Mouse (Mus musculus): ENCODE measurements at regions not wholly inside any gene's neighbourhood (a gene's known extent, or its start where the extent isn't known, plus 50 kb on each side); places are given as distances from the start of the nearest gene placed in this dataset.

DNA sequence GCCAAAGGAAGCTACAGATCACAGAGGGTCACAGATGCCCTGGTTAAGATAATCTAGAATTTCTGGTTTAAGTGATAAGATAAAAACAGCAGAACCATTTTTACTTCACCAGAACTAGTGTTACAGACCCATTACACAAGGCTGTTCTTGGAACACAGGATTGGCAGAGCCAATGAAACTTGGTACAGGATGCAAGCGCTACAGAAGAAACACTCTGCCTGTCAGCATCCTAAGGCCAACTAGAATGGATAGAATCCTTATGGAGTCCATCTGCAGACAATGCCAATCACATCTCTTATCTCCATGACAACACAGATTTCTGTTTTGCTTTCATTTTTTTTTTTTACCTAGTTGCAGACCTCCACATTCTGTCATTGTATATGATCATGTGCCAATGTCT lies 759.4 kb upstream of the Stxbp6 start:
- H3K9me3 ChIP-seq = no peaks in the 10 kb centered on the region
- no peak overlapping the region for H3K9ac ChIP-seq
- no peak overlapping the region for H3K4me3 ChIP-seq
- H3K4me1 ChIP-seq = peaks cover 7% of the 10 kb centered on the region; the same call in 1 of the 2 replicates
- WGBS = 67% methylated on average over 1 of the region's 1 CpGs
- ATAC-seq (ENCODE audit: insufficient number of reproducible peaks, insufficient read depth, low FRiP score, low TSS enrichment) = no peak
- no peaks in the 10 kb centered on the region for H3K27me3 ChIP-seq
- H3K36me3 ChIP-seq = no peaks in the 10 kb centered on the region
- no peak overlapping the region for H3K4me2 ChIP-seq (replicated peaks)
- H3K27ac ChIP-seq = no peak overlapping the region

DNA sequence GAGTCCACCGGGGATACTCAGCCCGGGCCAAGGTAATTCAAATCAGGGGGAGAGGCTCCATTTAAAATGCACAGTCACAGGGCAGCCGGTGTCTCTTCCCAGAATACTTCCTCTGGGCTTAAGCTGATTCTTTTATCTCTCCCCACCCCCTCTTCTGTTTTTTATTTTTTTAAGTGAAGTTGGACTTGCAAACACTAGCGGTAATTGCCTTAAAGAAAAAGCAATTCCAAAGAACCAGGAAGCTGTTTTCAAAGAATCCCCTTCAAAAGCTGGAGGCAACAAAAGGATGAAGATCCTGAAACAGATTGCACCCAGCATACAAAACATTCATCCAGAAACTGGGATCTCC lies 758.9 kb upstream of the Stxbp6 start:
- 6% methylated on average over 4 of the region's 4 CpGs for WGBS
- Histone ChIP-seq H3K4me2 (replicated peaks) (no peak overlapping the region), H3K9me3 (no peaks in the 10 kb centered on the region), H3K27me3 (no peaks in the 10 kb centered on the region), H3K9ac (no peak overlapping the region), H3K36me3 (no peaks in the 10 kb centered on the region), H3K4me1 (peaks cover 7% of the 10 kb centered on the region; the same call in 1 of the 2 replicates), H3K27ac (no peak overlapping the region), H3K4me3 (no peak overlapping the region)
- no peak for ATAC-seq (ENCODE audit: insufficient number of reproducible peaks, insufficient read depth, low FRiP score, low TSS enrichment)

GRCm38 (mm10) chr12:45832671-45833413 lies 758.3 kb upstream of the Stxbp6 start:
- H3K27me3 ChIP-seq = no peaks in the 10 kb centered on the region
- no peak overlapping the region for H3K4me3 ChIP-seq
- H3K4me2 ChIP-seq (replicated peaks) = peak overlapping the region; percentile 17; the same call in 1 of the 2 replicates
- peaks cover 7% of the 10 kb centered on the region; the same call in 1 of the 2 replicates for H3K4me1 ChIP-seq
- H3K36me3 ChIP-seq = no peaks in the 10 kb centered on the region
- H3K9ac ChIP-seq = no peak overlapping the region
- H3K27ac ChIP-seq = no peak overlapping the region
- H3K9me3 ChIP-seq = no peaks in the 10 kb centered on the region
- ATAC-seq (ENCODE audit: insufficient number of reproducible peaks, insufficient read depth, low FRiP score, low TSS enrichment) = no peak
- 26% methylated on average over 9 of the region's 9 CpGs for WGBS

GRCm38 (mm10) chr12:45824861-45825260 lies 750.4 kb upstream of the Stxbp6 start:
- H3K36me3 ChIP-seq = no peaks in the 10 kb centered on the region
- H3K4me2 ChIP-seq (replicated peaks) = no peak overlapping the region
- no peak overlapping the region for H3K27ac ChIP-seq
- H3K4me1 ChIP-seq = no peaks in the 10 kb centered on the region
- no peak overlapping the region for H3K4me3 ChIP-seq
- H3K27me3 ChIP-seq = no peaks in the 10 kb centered on the region
- no peaks in the 10 kb centered on the region for H3K9me3 ChIP-seq
- H3K9ac ChIP-seq = no peak overlapping the region
- no peak for ATAC-seq (ENCODE audit: insufficient number of reproducible peaks, insufficient read depth, low FRiP score, low TSS enrichment)

Data from embryonic facial prominence, embryonic 12.5 days (tissue).